Mouse (Mus musculus): Measurements from ENCODE around the gene Ltbp4. TPM values are rescaled to one million over a fixed set of nuclear protein-coding genes. Genes with fewer than 3 reads are reported as not detected.

The Ltbp4 gene
- total and polyA plus RNA-seq, 3 experiments, result 0.43 to 2.6 (median 1.5) TPM

GRCm38 (mm10) chr7:27329326-27329947 is 8.1 kb downstream of the Ltbp4 start:
- Histone ChIP-seq H3K36me3 (replicated peaks in 1 of 2; ENCODE audit: control insufficient read depth in 1 of 2, insufficient read depth in 1 of 2, low read length in 1 of 2) (no peaks in the 10 kb centered on the region), H3K4me1 (ENCODE audit: control insufficient read depth in 1 of 2, insufficient read depth in 2 of 2) (peaks cover 4 to 37% of the 10 kb centered on the region in 2 experiments), H3K9ac (ENCODE audit: insufficient read depth, low read depth) (peak overlapping the region; percentile 8; the same call in 1 of the 2 replicates), H3K79me2 (replicated peaks; ENCODE audit: control insufficient read depth, extremely low read depth, insufficient read depth, poor library complexity, severe bottlenecking) (no peaks in the 10 kb centered on the region), H3K4me3 (replicated peaks in 1 of 3; ENCODE audit: low read depth in 2 of 3, low read length in 2 of 3, poor library complexity in 1 of 3) (peak overlapping the region; percentile 16 to 45 (median 34)), H3K27ac (ENCODE audit: insufficient read depth, low read depth) (0 out of 2 replicates have a peak overlapping the region, but pooled peaks have one; percentile 18), H3K27me3 (replicated peaks) (peaks cover 27% of the 10 kb centered on the region), H3K4me2 (ENCODE audit: insufficient read depth, low read depth, poor library complexity, severe bottlenecking) (peak overlapping the region; percentile 79), H3K9me3 (replicated peaks; ENCODE audit: low read length) (no peaks in the 10 kb centered on the region)
- dilution Hi-C loops (cut with MboI; ENCODE audit: extremely low pct_ligation_motif_present, extremely low pct_unique_long_range_greater_than_20kb, low sequenced_read_pairs), result no loop called here
- DNase-seq (ENCODE audit: extremely low read depth), result peak; percentile 81
- in situ Hi-C loops (cut with MboI; ENCODE audit: low pct_ligation_motif_present, low pct_unique_long_range_greater_than_20kb, low sequenced_read_pairs), result no loop called here
- TF ChIP-seq MAZ (IDR thresholded peaks at IDR 0.05; ENCODE audit: low read depth, low read length) (no peak), POLR2A (IDR thresholded peaks at IDR 0.05; ENCODE audit: low read depth, low read length) (peak; percentile 46; the same call in 1 of the 2 replicates), NRF1 (IDR thresholded peaks at IDR 0.05; ENCODE audit: low read depth, low read length) (no peak), ZMIZ1 (IDR thresholded peaks at IDR 0.05; ENCODE audit: low read depth, low read length) (no peak), BHLHE40 (IDR thresholded peaks at IDR 0.05; ENCODE audit: low read depth, low read length) (peak; percentile 63), ETS1 (conservative IDR thresholded peaks at IDR 0.05; ENCODE audit: low read depth, low read length) (no peak), RCOR1 (conservative IDR thresholded peaks at IDR 0.05; ENCODE audit: low read depth, low read length) (no peak), TBP (conservative IDR thresholded peaks at IDR 0.05; ENCODE audit: low read depth, low read length) (0 out of 2 replicates have a peak, but pooled peaks have one; percentile 33), MAX (IDR thresholded peaks at IDR 0.05; ENCODE audit: low read length) (peak; percentile 81), USF2 (conservative IDR thresholded peaks at IDR 0.05; ENCODE audit: low read depth, low read length) (no peak), MAFK (IDR thresholded peaks at IDR 0.05; ENCODE audit: insufficient replicate concordance, low read length) (no peak), KAT2A (IDR thresholded peaks at IDR 0.05; ENCODE audit: insufficient replicate concordance, low read length) (no peak), MYC (IDR thresholded peaks at IDR 0.05; ENCODE audit: low read depth, low read length) (0 out of 2 replicates have a peak, but pooled peaks have one; percentile 36), EP300 (IDR thresholded peaks at IDR 0.05; ENCODE audit: low read length) (no peak), SIN3A (IDR thresholded peaks at IDR 0.05; ENCODE audit: low read length) (no peak), TCF12 (IDR thresholded peaks at IDR 0.05; ENCODE audit: low read depth, low read length) (peak; percentile 56; the same call in 1 of the 2 replicates), GABPA (IDR thresholded peaks at IDR 0.05; ENCODE audit: insufficient replicate concordance, low read depth, low read length) (no peak), CHD1 (IDR thresholded peaks at IDR 0.05; ENCODE audit: low read depth, low read length) (no peak), ELF1 (IDR thresholded peaks at IDR 0.05; ENCODE audit: low read depth, low read length) (peak; percentile 64), ZKSCAN1 (IDR thresholded peaks at IDR 0.05; ENCODE audit: borderline replicate concordance, low read depth, low read length) (no peak), ZNF384 (IDR thresholded peaks at IDR 0.05; ENCODE audit: low read depth, low read length) (no peak), JUN (IDR thresholded peaks at IDR 0.05; ENCODE audit: insufficient read depth, low read depth, low read length) (no peak), RAD21 (IDR thresholded peaks at IDR 0.05; ENCODE audit: low read depth, low read length) (peak; percentile 61), SMC3 (IDR thresholded peaks at IDR 0.05; ENCODE audit: low read depth, low read length) (peak; percentile 72), CTCF (conservative IDR thresholded peaks at IDR 0.05 in 1 of 2, IDR thresholded peaks at IDR 0.05 in 1 of 2; ENCODE audit: low read depth in 2 of 2, low read length in 2 of 2) (peak; percentile 29 to 86), USF1 (IDR thresholded peaks at IDR 0.05; ENCODE audit: low read depth, low read length) (no peak), ZC3H11A (IDR thresholded peaks at IDR 0.05; ENCODE audit: low read depth, low read length) (no peak), HCFC1 (IDR thresholded peaks at IDR 0.05; ENCODE audit: low read depth, low read length) (peak; percentile 36; the same call in 1 of the 2 replicates), POLR2AphosphoS2 (IDR thresholded peaks at IDR 0.05; ENCODE audit: low read depth, low read length) (no peak), E2F4 (IDR thresholded peaks at IDR 0.05; ENCODE audit: insufficient replicate concordance, low read depth, low read length) (no peak), UBTF (IDR thresholded peaks at IDR 0.05; ENCODE audit: low read depth, low read length) (peak; percentile 84; the same call in 1 of the 2 replicates), MEF2A (IDR thresholded peaks at IDR 0.05; ENCODE audit: borderline replicate concordance, low read depth, low read length) (0 out of 2 replicates have a peak, but pooled peaks have one; percentile 16), MXI1 (IDR thresholded peaks at IDR 0.05; ENCODE audit: low read depth, low read length) (peak; percentile 19; the same call in 1 of the 2 replicates), CHD2 (IDR thresholded peaks at IDR 0.05; ENCODE audit: low read length) (no peak; the same call in 1 of the 2 replicates), NELFE (IDR thresholded peaks at IDR 0.05; ENCODE audit: low read depth, low read length) (peak; percentile 36; the same call in 1 of the 2 replicates), IRF4 (IDR thresholded peaks at IDR 0.05; ENCODE audit: low read depth, low read length) (peak; percentile 68; the same call in 1 of the 2 replicates), JUND (conservative IDR thresholded peaks at IDR 0.05; ENCODE audit: low read depth, low read length) (no peak), PAX5 (IDR thresholded peaks at IDR 0.05; ENCODE audit: low read length) (no peak)
